In genomic region chr14:59806159-59806558, GRCm38 (mm10) we compare ENCODE assay signal across 17 mouse cellular contexts.
DNase-seq lines count a peak whose midpoint lies in the region; TF ChIP-seq lines count a peak whose summit lies in the region.
"Had no signal": no experiment of that assay in that cellular context is flagged by ENCODE, and none has a peak within 500 bp of the region (broad histone marks: within the 10 kb centered on the region; RNA-seq: fewer than 3 reads in every experiment).

No protein-coding gene starts in this region.

- dilution Hi-C loops in CH12.LX (cut with MboI; ENCODE audit: extremely low pct_ligation_motif_present, extremely low pct_unique_long_range_greater_than_20kb, low sequenced_read_pairs), result no loop called here

- in situ Hi-C loops in CH12.LX (cut with MboI; ENCODE audit: low pct_ligation_motif_present, low pct_unique_long_range_greater_than_20kb, low sequenced_read_pairs), result no loop called here

- DNase-seq in cerebellum, postnatal 10 days, result peak; percentile 28 to 36
- DNase-seq in cerebellum, adult 11 months, result no peak
- no peak for DNase-seq in CH12.LX (ENCODE audit: extremely low read depth)
- peak; percentile 45 for DNase-seq in forelimb bud, embryonic 11.5 days (ENCODE audit: low read depth, low spot score)
- DNase-seq in retina, embryonic 14.5 days (ENCODE audit: low spot score), result peak; percentile 9
- DNase-seq in c-Kit-positive CD71-positive TER-119-positive erythroid progenitor cells, embryonic 14.5 days (ENCODE audit: low spot score), result no peak
- no peak for DNase-seq in heart, postnatal 25 days (ENCODE audit: low spot score)
- no peak for DNase-seq in kidney, postnatal 25 days
- DNase-seq: adrenal gland, adult 2 months; cerebellum, adult 11-12 months; gastrocnemius, adult 2 months; heart, adult 18-20 months; thymus, postnatal 14 days had no signal

- no peak overlapping the region for H3K4me3 ChIP-seq in CH12.LX (replicated peaks in 1 of 3; ENCODE audit: low read depth in 2 of 3, low read length in 2 of 3, poor library complexity in 1 of 3)
- H3K4me3 ChIP-seq: forebrain, embryonic 12.5 days; gastrocnemius, adult 2 months; hindbrain, embryonic 12.5 days; midbrain, embryonic 15.5 days had no signal

- H3K4me1 ChIP-seq in CH12.LX (ENCODE audit: control insufficient read depth in 1 of 2, insufficient read depth in 2 of 2), result peaks cover 7 to 20% of the 10 kb centered on the region in 2 experiments
- H3K4me1 ChIP-seq: forebrain, embryonic 12.5 days; hindbrain, embryonic 12.5 days; midbrain, embryonic 15.5 days had no signal

- no peak for TF ChIP-seq CTCF in CH12.LX (conservative IDR thresholded peaks at IDR 0.05 in 1 of 2, IDR thresholded peaks at IDR 0.05 in 1 of 2; ENCODE audit: low read depth in 2 of 2, low read length in 2 of 2)

- no peak for TF ChIP-seq POLR2A in CH12.LX (IDR thresholded peaks at IDR 0.05; ENCODE audit: low read depth, low read length)

- no peak for TF ChIP-seq EP300 in CH12.LX (IDR thresholded peaks at IDR 0.05; ENCODE audit: low read length)

- intact Hi-C loops in heart, postnatal 25 days (cut with DNase I), result no loop called here

- H3K27ac ChIP-seq in CH12.LX (ENCODE audit: insufficient read depth, low read depth), result no peak overlapping the region
- H3K27ac ChIP-seq: forebrain, embryonic 12.5 days; gastrocnemius, adult 2 months; hindbrain, embryonic 12.5 days; liver, embryonic 14.5 days; midbrain, embryonic 15.5 days had no signal

- H3K79me2 ChIP-seq in CH12.LX (replicated peaks; ENCODE audit: control insufficient read depth, extremely low read depth, insufficient read depth, poor library complexity, severe bottlenecking), result no peaks in the 10 kb centered on the region

- TF ChIP-seq RAD21 in CH12.LX (IDR thresholded peaks at IDR 0.05; ENCODE audit: low read depth, low read length), result no peak

- peaks cover 5% of the 10 kb centered on the region for H3K9me3 ChIP-seq in CH12.LX (replicated peaks; ENCODE audit: low read length)
- H3K9me3 ChIP-seq: hindbrain, embryonic 12.5 days; midbrain, embryonic 15.5 days had no signal

- no peaks in the 10 kb centered on the region for H3K36me3 ChIP-seq in CH12.LX (replicated peaks in 1 of 2; ENCODE audit: control insufficient read depth in 1 of 2, insufficient read depth in 1 of 2, low read length in 1 of 2)
- H3K36me3 ChIP-seq: forebrain, embryonic 12.5 days; hindbrain, embryonic 12.5 days; midbrain, embryonic 15.5 days had no signal

- H3K27me3 ChIP-seq in CH12.LX (replicated peaks), result no peaks in the 10 kb centered on the region
- H3K27me3 ChIP-seq: forebrain, embryonic 12.5 days; hindbrain, embryonic 12.5 days; midbrain, embryonic 15.5 days had no signal

- H3K4me2 ChIP-seq in CH12.LX (ENCODE audit: insufficient read depth, low read depth, poor library complexity, severe bottlenecking), result peak overlapping the region; percentile 0; the same call in 1 of the 2 replicates
- H3K4me2 ChIP-seq: forebrain, embryonic 12.5 days; hindbrain, embryonic 12.5 days; midbrain, embryonic 15.5 days had no signal

- no peak overlapping the region for H3K9ac ChIP-seq in CH12.LX (ENCODE audit: insufficient read depth, low read depth)
- H3K9ac ChIP-seq: forebrain, embryonic 12.5 days; hindbrain, embryonic 12.5 days; liver, embryonic 14.5 days; midbrain, embryonic 15.5 days had no signal

TF ChIP-seq in CH12.LX, 34 proteins besides CTCF, POLR2A, EP300 and RAD21:
- no peak for TF ChIP-seq ZKSCAN1 (IDR thresholded peaks at IDR 0.05; ENCODE audit: borderline replicate concordance, low read depth, low read length)
- TF ChIP-seq TBP (conservative IDR thresholded peaks at IDR 0.05; ENCODE audit: low read depth, low read length), result no peak
- no peak for TF ChIP-seq GABPA (IDR thresholded peaks at IDR 0.05; ENCODE audit: insufficient replicate concordance, low read depth, low read length)
- TF ChIP-seq MAZ (IDR thresholded peaks at IDR 0.05; ENCODE audit: low read depth, low read length), result no peak
- TF ChIP-seq ETS1 (conservative IDR thresholded peaks at IDR 0.05; ENCODE audit: low read depth, low read length), result no peak
- TF ChIP-seq MAFK (IDR thresholded peaks at IDR 0.05; ENCODE audit: insufficient replicate concordance, low read length), result no peak
- TF ChIP-seq NRF1 (IDR thresholded peaks at IDR 0.05; ENCODE audit: low read depth, low read length), result no peak
- no peak for TF ChIP-seq MEF2A (IDR thresholded peaks at IDR 0.05; ENCODE audit: borderline replicate concordance, low read depth, low read length)
- TF ChIP-seq BHLHE40 (IDR thresholded peaks at IDR 0.05; ENCODE audit: low read depth, low read length), result no peak
- no peak for TF ChIP-seq MXI1 (IDR thresholded peaks at IDR 0.05; ENCODE audit: low read depth, low read length)
- no peak for TF ChIP-seq HCFC1 (IDR thresholded peaks at IDR 0.05; ENCODE audit: low read depth, low read length)
- TF ChIP-seq USF2 (conservative IDR thresholded peaks at IDR 0.05; ENCODE audit: low read depth, low read length), result no peak
- TF ChIP-seq ELF1 (IDR thresholded peaks at IDR 0.05; ENCODE audit: low read depth, low read length), result no peak

Comparison
In these comparisons a context has a peak if more than half of its experiments do, and no peak if none do; other contexts are left out.
1. DNase-seq: peak in cerebellum, postnatal 10 days (2 of 2), forelimb bud, embryonic 11.5 days (single experiment) and retina, embryonic 14.5 days (single experiment); none in cerebellum, adult 11 months (single experiment), CH12.LX (single experiment), c-Kit-positive CD71-positive TER-119-positive erythroid progenitor cells, embryonic 14.5 days (single experiment), heart, postnatal 25 days (single experiment) and kidney, postnatal 25 days (0 of 2).